Mouse (Mus musculus) testis, adult 2 months (tissue): ENCODE results near the gene Stxbp2. TPM values are rescaled to one million over a fixed set of nuclear protein-coding genes. Genes with fewer than 3 reads are reported as not detected.

ENCODE experiments used
- H3K27ac ChIP-seq: fragments of 200-500 bp; 2 replicates; pipeline ENCODE4 v1.5.1; 2012; ENCODE audit warnings: low read depth, low read length; ENCODE audit not compliant: control insufficient read depth, insufficient read depth
- H3K27me3 ChIP-seq: fragments of 200-500 bp; 2 replicates; pipeline ENCODE4 v1.6.1; 2012; ENCODE audit warnings: mild to moderate bottlenecking, low read length, moderate library complexity; ENCODE audit not compliant: control insufficient read depth, insufficient read depth
- H3K36me3 ChIP-seq: fragments of 200-500 bp; 2 replicates; pipeline ENCODE4 v1.6.1; 2012; ENCODE audit warnings: mild to moderate bottlenecking, low read length; ENCODE audit not compliant: control insufficient read depth, insufficient read depth
- H3K4me1 ChIP-seq: fragments of 200-500 bp; 2 replicates; pipeline ENCODE4 v1.6.1; 2012; ENCODE audit warnings: low read length; ENCODE audit not compliant: control insufficient read depth, insufficient read depth
- H3K4me3 ChIP-seq: fragments of 200-500 bp; 2 replicates; pipeline ENCODE4 v1.5.1; 2012; ENCODE audit warnings: low read depth, mild to moderate bottlenecking, low read length, moderate library complexity, mixed read lengths; ENCODE audit not compliant: control insufficient read depth
- CTCF ChIP-seq: fragments of 200-500 bp; IDR thresholded peaks from 2 replicates; pipeline ENCODE4 v1.5.1; 2012; ENCODE audit warnings: low read depth, mild to moderate bottlenecking, inconsistent platforms, low read length, moderate library complexity; ENCODE audit not compliant: control insufficient read depth, insufficient read depth, insufficient replicate concordance
- POLR2A ChIP-seq: fragments of 200-500 bp; IDR thresholded peaks from 2 replicates; pipeline ENCODE4 v1.6.1; 2012; ENCODE audit warnings: low read depth, mild to moderate bottlenecking, inconsistent platforms, low read length, moderate library complexity; ENCODE audit not compliant: control insufficient read depth
- polyA plus RNA-seq: library from polyadenylated mRNA; depleted of rRNA; stranded (reverse); fragments of >200 nt; gene quantifications from 2 replicates; pipeline ENCODE4 v1.2.3, GENCODE M21; 2012

The Stxbp2 gene
- polyA plus RNA-seq, 1 experiment = 81.4 TPM

DNA sequence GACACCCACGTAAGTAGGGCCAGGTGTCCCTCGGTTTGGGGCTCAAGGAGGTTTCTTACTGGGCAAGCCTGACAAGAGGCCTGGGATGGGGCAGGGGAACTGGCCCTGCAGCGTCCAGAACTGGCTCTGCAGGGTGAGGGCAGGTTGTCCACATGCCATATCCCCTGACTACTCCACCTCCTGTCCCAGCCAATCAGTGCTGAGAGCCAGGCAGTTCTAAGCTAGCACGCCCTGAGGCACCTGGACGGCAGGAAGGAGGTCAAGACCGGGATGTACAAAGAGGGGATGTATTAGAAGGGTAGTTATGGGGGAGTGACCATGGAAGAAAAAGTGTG is 21.0 kb upstream of the Stxbp2 start:
- no peak overlapping the region for H3K27ac ChIP-seq
- peaks cover 4% of the 10 kb centered on the region for H3K36me3 ChIP-seq
- H3K4me3 ChIP-seq = no peak overlapping the region
- no peak for TF ChIP-seq POLR2A
- TF ChIP-seq CTCF = no peak
- no peaks in the 10 kb centered on the region for H3K27me3 ChIP-seq
- no peaks in the 10 kb centered on the region for H3K4me1 ChIP-seq

DNA sequence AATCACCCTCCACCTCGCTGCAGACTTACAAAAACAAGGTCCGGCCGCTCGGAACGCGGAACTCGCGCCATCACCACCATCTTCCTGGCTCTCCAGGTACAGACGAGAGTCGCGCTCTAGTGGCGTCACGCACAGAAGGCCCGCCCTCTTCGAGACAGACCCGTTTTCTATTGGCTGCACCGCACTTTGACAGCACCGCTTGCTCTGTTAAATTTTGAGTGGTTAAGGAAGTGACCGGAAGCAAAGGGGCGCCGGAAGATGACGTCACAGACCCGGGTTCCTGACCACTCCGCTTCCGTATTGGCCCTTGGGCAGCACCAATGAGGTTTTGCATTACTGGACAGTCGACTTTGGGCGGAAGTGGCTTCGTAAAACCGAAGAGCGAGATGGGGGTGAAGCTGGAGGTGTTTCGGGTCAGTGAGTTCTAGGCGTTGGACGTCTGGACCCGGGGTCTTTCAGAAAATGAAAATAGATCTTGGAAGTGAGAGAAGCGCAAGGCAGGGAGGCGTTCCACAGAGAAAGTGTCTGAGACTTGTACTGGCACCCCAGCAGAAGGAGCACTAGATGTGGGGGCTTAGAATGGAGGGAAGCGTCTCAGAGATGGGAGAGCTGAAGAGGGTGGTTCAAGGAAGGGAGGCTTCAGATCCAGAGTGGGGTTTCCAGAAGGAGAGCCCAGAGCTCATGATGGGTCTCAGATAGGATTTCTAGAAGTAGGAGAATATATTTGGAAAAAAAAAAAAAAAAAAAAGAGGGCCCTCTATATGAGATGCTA is 9.4 kb upstream of the Stxbp2 start, which contains the start of the genes Xab2 and Pet100:
Gene Xab2 (minus strand): TSS at position 118 of the 772 bp plus-strand sequence.
Gene Pet100 (plus strand): TSS at position 350 of the 772 bp plus-strand sequence.
- Histone ChIP-seq H3K36me3 (0 out of 2 replicates have a peak, but pooled peaks cover 2% of the 10 kb centered on the region), H3K4me3 (peak within 1 kb of the TSS; percentile 98), H3K27ac (peak within 1 kb of the TSS; percentile 83), H3K27me3 (no peaks in the 10 kb centered on the region), H3K4me1 (peaks cover 4% of the 10 kb centered on the region)
- TF ChIP-seq CTCF = no peak
- TF ChIP-seq POLR2A = peak; percentile 91

DNA sequence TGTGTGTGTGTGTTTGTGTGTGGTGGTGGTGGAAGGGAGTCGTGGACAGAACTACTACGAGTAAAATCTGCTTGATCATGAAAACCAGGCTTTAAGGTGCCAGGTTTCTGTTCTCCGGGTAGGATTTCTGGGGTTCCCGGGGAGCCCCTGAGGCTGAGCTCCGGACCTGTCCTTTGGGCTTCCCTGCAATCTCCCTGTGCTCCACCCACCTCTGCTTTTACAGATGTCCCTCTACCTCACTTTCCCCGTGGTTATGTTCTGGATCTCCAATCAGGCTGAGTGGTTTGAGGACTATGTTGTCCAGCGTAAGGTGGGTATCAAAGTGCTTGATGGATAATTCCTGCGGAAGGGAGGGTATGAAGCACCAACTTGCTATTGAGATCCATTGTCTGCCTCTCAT is 8.6 kb upstream of the Stxbp2 start:
- TF ChIP-seq POLR2A = no peak
- no peak for TF ChIP-seq CTCF
- H3K4me1 ChIP-seq = peaks cover 4% of the 10 kb centered on the region
- peak overlapping the region; percentile 98 for H3K4me3 ChIP-seq
- H3K27me3 ChIP-seq = no peaks in the 10 kb centered on the region
- 0 out of 2 replicates have a peak, but pooled peaks cover 2% of the 10 kb centered on the region for H3K36me3 ChIP-seq
- no peak overlapping the region for H3K27ac ChIP-seq

DNA sequence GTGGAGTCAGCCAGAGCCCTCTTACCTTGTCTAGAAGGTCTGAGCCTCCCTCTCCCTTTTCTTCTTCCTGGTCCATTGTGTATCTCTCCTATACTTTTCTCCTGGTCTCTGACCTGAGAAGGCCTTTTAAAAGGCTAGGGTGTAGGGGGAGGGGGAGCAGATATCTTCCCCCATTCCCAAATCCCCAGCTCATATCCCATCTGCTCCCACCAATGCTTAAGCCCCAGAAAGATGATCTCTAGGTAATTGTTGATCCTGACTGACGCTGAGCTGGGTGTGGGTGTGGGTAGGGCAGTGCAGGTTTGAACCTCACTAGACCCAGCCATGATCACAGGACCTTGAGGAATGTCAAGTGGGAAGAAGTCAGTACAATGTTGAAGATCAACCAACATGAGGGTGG is 5.3 kb upstream of the Stxbp2 start, which contains the start of gene Pcp2:
Gene Pcp2 (minus strand): TSS at position 101 of the 400 bp plus-strand sequence.
- Histone ChIP-seq H3K4me3 (no peak within 1 kb of the TSS), H3K36me3 (no peaks in the 10 kb centered on the region), H3K27ac (no peak within 1 kb of the TSS), H3K27me3 (no peaks in the 10 kb centered on the region), H3K4me1 (peaks cover 4% of the 10 kb centered on the region)
- TF ChIP-seq POLR2A (no peak), CTCF (no peak)

DNA sequence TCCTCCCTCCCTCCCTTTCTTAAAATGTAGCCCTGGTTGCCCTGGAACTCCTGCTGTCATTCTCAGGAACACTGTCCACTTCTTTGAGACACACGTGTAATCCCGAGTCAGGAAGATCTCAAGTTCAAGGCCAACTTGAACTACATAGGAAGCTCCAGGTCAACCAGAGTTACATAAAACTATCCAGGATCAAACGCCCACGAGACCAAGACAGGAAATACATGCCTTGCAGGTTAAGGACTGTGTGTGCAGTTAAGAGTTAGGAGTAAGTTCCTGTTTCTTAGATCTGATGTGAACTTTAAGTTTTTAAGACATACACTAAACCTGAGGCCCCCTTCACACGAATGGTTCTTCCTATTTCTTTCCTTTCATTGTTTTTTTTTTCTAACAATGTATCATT is 3.8 kb upstream of the Stxbp2 start:
- Histone ChIP-seq H3K27ac (no peak overlapping the region), H3K4me1 (peaks cover 6% of the 10 kb centered on the region), H3K36me3 (no peaks in the 10 kb centered on the region), H3K4me3 (no peak overlapping the region), H3K27me3 (no peaks in the 10 kb centered on the region)
- no peak for TF ChIP-seq POLR2A

DNA sequence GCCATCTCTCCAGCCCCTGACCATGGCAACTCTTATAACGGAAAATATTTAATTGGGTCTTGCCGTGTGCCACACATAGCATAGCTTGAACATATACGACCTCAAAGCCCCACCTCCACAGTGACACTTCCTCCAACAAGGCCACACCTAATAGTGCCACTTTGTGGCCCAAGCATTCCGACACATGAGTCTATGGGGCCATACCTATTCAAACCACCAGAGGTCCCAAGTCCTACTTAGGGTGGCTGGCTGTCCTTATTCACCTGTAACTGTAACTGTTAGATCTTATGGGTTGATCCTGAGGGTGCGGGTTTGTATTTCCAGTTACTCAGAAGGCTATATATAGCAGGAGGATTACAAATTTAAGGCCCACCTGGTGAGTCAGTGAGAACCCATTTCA is 2.7 kb upstream of the Stxbp2 start:
- peaks cover 4% of the 10 kb centered on the region; the same call in 1 of the 2 replicates for H3K4me1 ChIP-seq
- H3K27me3 ChIP-seq = no peaks in the 10 kb centered on the region
- H3K36me3 ChIP-seq = no peaks in the 10 kb centered on the region
- no peak overlapping the region for H3K4me3 ChIP-seq
- TF ChIP-seq CTCF = no peak
- no peak for TF ChIP-seq POLR2A
- no peak overlapping the region for H3K27ac ChIP-seq

DNA sequence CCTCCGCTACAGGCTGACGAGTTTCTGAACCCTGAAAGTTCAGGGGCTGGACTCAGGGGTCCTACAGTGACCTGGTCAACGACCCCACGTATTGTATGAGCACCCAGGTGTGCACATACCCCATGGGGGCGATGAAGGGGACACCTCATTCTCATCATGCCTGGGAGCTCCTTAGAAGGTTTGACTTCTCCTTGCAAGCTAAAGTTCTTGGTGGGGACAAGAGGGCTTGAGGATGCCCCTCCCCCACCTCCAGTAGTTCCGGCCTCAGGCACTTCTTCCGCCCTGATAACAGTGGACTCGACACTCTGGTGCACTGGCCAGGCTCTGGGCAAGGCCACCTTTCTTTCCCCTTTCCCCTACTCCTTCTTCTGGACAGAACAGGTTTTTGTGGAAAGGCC is 722 bp downstream of the Stxbp2 start:
- no peaks in the 10 kb centered on the region for H3K36me3 ChIP-seq
- peaks cover 4% of the 10 kb centered on the region; the same call in 1 of the 2 replicates for H3K4me1 ChIP-seq
- no peak for TF ChIP-seq CTCF
- no peak for TF ChIP-seq POLR2A
- H3K27ac ChIP-seq = no peak overlapping the region
- H3K4me3 ChIP-seq = peak overlapping the region; percentile 73
- no peaks in the 10 kb centered on the region for H3K27me3 ChIP-seq

DNA sequence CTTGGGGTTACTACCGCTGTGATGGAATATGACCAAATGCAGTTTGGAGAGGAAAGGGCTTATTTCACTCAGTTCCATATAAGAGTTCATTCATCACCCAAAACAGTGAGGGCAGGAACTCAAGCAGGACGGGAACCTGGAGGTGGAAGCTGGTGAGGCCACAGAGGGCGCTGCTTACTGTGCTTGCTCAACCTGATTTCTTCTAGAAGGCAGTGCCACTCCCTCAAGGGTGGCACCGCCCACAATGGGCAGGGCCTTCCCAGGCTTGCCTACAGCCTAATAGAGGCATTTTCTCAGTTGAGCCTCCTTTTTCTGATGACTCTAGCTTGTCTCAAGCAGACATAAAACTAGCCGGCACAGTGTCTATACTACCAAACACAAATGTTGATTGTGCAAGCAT is 15.0 kb downstream of the Stxbp2 start:
- Histone ChIP-seq H3K27ac (no peak overlapping the region), H3K4me1 (no peaks in the 10 kb centered on the region), H3K4me3 (no peak overlapping the region), H3K27me3 (no peaks in the 10 kb centered on the region), H3K36me3 (no peaks in the 10 kb centered on the region)
- TF ChIP-seq CTCF (no peak), POLR2A (no peak)
